Mouse (Mus musculus) forebrain, embryonic 11.5 days (tissue): ENCODE data around the gene Slco1b2. TPM values are rescaled to one million over a fixed set of nuclear protein-coding genes. Genes with fewer than 3 reads are reported as not detected.

Source experiments
- ATAC-seq: fragments of 200-750 bp; cut with Nextera tagmentation; replicated peaks from 2 replicates; pipeline ENCODE4 v1.8.0; 2017; ENCODE audit warnings: moderate TSS enrichment; ENCODE audit not compliant: low FRiP score
- DNase-seq: peaks from one replicate; pipeline ENCODE4 v3.0.0-alpha.2; 2017; ENCODE audit warnings: low spot score
- H3K27ac ChIP-seq: fragments of 300-500 bp; sonication (generic); 2 replicates; pipeline ENCODE4 v1.5.1; 2014; ENCODE audit warnings: low read depth, low read length
- H3K27me3 ChIP-seq: fragments of 300-500 bp; sonication (generic); 2 replicates; pipeline ENCODE4 v1.6.1; 2014; ENCODE audit warnings: mild to moderate bottlenecking, low read length, mixed read lengths; ENCODE audit not compliant: control insufficient read depth, insufficient read depth
- H3K36me3 ChIP-seq: fragments of 300-500 bp; sonication (generic); 2 replicates; pipeline ENCODE4 v1.6.1; 2014; ENCODE audit warnings: mild to moderate bottlenecking, low read length, moderate library complexity, mixed read lengths; ENCODE audit not compliant: control insufficient read depth, insufficient read depth
- H3K4me1 ChIP-seq: fragments of 300-500 bp; sonication (generic); replicated peaks from 2 replicates; pipeline ENCODE4 v1.6.1; 2014; ENCODE audit warnings: low read length, mixed read lengths; ENCODE audit not compliant: control insufficient read depth, insufficient read depth
- H3K4me2 ChIP-seq: fragments of 300-500 bp; sonication (generic); 2 replicates; pipeline ENCODE4 v1.6.1; 2014; ENCODE audit warnings: low read depth, mild to moderate bottlenecking, low read length, moderate library complexity, mixed read lengths; ENCODE audit not compliant: severe bottlenecking
- H3K4me3 ChIP-seq: fragments of 300-500 bp; sonication (generic); 2 replicates; pipeline ENCODE4 v1.5.1; 2014; ENCODE audit warnings: low read depth, low read length
- H3K9ac ChIP-seq: fragments of 300-500 bp; sonication (generic); 2 replicates; pipeline ENCODE4 v1.6.1; 2014; ENCODE audit warnings: low read length
- H3K9me3 ChIP-seq: fragments of 300-500 bp; sonication (generic); 2 replicates; pipeline ENCODE4 v1.6.1; 2016; ENCODE audit warnings: low read length, mixed read lengths; ENCODE audit not compliant: control insufficient read depth
- WGBS: fragments of 180-500 bp; shearing (Covaris S2); extraction: QIAGEN DNeasy Blood & Tissue Kit; methylation state at CpG from one replicate; pipeline ENCODE4 v1.1.7; 2014; 5-methylcytosine and 5-hydroxymethylcytosine counted together
- polyA plus RNA-seq: library from polyadenylated mRNA; unstranded; fragments of >200 nt; fragmentation: Nextera tagmentation; extraction: Ambion mirVana; gene quantifications from 2 replicates; pipeline ENCODE4 v1.2.1, GENCODE M21; 2014

Slco1b2 gene
- polyA plus RNA-seq, 1 experiment from 2014 or later, result not detected

GRCm38 (mm10) chr6:141615348-141615747 is 14.0 kb upstream of the Slco1b2 start:
- no peaks in the 10 kb centered on the region for H3K4me1 ChIP-seq
- no peak overlapping the region for H3K9ac ChIP-seq
- H3K4me2 ChIP-seq, result no peak overlapping the region
- no peak for DNase-seq
- H3K27ac ChIP-seq, result no peak overlapping the region
- no peaks in the 10 kb centered on the region for H3K9me3 ChIP-seq
- no peak for ATAC-seq
- no peaks in the 10 kb centered on the region for H3K27me3 ChIP-seq
- H3K4me3 ChIP-seq, result no peak overlapping the region
- H3K36me3 ChIP-seq, result no peaks in the 10 kb centered on the region
- 93% methylated on average over 3 of the region's 3 CpGs for WGBS

GRCm38 (mm10) chr6:141632935-141633334 is 3.6 kb downstream of the Slco1b2 start:
- Histone ChIP-seq H3K9ac (no peak overlapping the region), H3K27ac (no peak overlapping the region), H3K4me1 (no peaks in the 10 kb centered on the region), H3K9me3 (no peaks in the 10 kb centered on the region), H3K4me2 (no peak overlapping the region), H3K27me3 (no peaks in the 10 kb centered on the region), H3K4me3 (no peak overlapping the region), H3K36me3 (no peaks in the 10 kb centered on the region)
- DNase-seq, result no peak
- WGBS, result 89% methylated on average over 6 of the region's 6 CpGs
- ATAC-seq, result no peak

GRCm38 (mm10) chr6:141635250-141635649 is 5.9 kb downstream of the Slco1b2 start:
- H3K4me2 ChIP-seq, result no peak overlapping the region
- DNase-seq (no peak), ATAC-seq (no peak)
- WGBS, result 84% methylated on average over 2 of the region's 2 CpGs
- no peak overlapping the region for H3K27ac ChIP-seq
- H3K27me3 ChIP-seq, result no peaks in the 10 kb centered on the region
- no peaks in the 10 kb centered on the region for H3K4me1 ChIP-seq
- H3K4me3 ChIP-seq, result no peak overlapping the region
- H3K36me3 ChIP-seq, result no peaks in the 10 kb centered on the region
- no peak overlapping the region for H3K9ac ChIP-seq
- no peaks in the 10 kb centered on the region for H3K9me3 ChIP-seq

GRCm38 (mm10) chr6:141640639-141641038 is 11.3 kb downstream of the Slco1b2 start:
- no peaks in the 10 kb centered on the region for H3K27me3 ChIP-seq
- no peaks in the 10 kb centered on the region for H3K9me3 ChIP-seq
- DNase-seq, result no peak
- no peaks in the 10 kb centered on the region for H3K36me3 ChIP-seq
- ATAC-seq, result no peak
- no peak overlapping the region for H3K4me3 ChIP-seq
- 61% methylated on average over 1 of the region's 1 CpGs for WGBS
- H3K4me2 ChIP-seq, result no peak overlapping the region
- no peaks in the 10 kb centered on the region for H3K4me1 ChIP-seq
- no peak overlapping the region for H3K9ac ChIP-seq
- H3K27ac ChIP-seq, result no peak overlapping the region

GRCm38 (mm10) chr6:141687008-141687407 is 57.7 kb downstream of the Slco1b2 start:
- no peaks in the 10 kb centered on the region for H3K9me3 ChIP-seq
- H3K27me3 ChIP-seq, result no peaks in the 10 kb centered on the region
- no peak overlapping the region for H3K4me2 ChIP-seq
- DNase-seq (no peak), ATAC-seq (no peak)
- no peak overlapping the region for H3K4me3 ChIP-seq
- H3K9ac ChIP-seq, result no peak overlapping the region
- WGBS, result 82% methylated on average over 4 of the region's 4 CpGs
- H3K36me3 ChIP-seq, result no peaks in the 10 kb centered on the region
- H3K27ac ChIP-seq, result no peak overlapping the region
- no peaks in the 10 kb centered on the region for H3K4me1 ChIP-seq

- Histone ChIP-seq H3K4me1 (no peaks in the 10 kb centered on the region), H3K27me3 (no peaks in the 10 kb centered on the region), H3K27ac (no peak overlapping the region), H3K4me2 (no peak overlapping the region), H3K9ac (no peak overlapping the region), H3K36me3 (no peaks in the 10 kb centered on the region), H3K9me3 (no peaks in the 10 kb centered on the region), H3K4me3 (no peak overlapping the region)
- DNase-seq (no peak), ATAC-seq (no peak)
Measured at GRCm38 (mm10) chr6:141691246-141691645, 61.9 kb downstream of the Slco1b2 start.

Other genes with a start within 250 kb of the Slco1b2 start
- gene Slco1c1, start 105.2 kb upstream of the Slco1b2 start, polyA plus RNA-seq, result 0.39 and 1.1 TPM in 2 replicates
- not detected in 2 replicates for gene Gm5724, start 144.3 kb downstream of the Slco1b2 start, polyA plus RNA-seq
- gene Slco1a4, start 226.7 kb downstream of the Slco1b2 start, polyA plus RNA-seq, result not detected in 2 replicates